Mouse (Mus musculus): Measurements from ENCODE around the gene Asxl1.
A peak's percentile ranks its signal among the peaks of the same experiment; 100 is the strongest.

Gene Asxl1

DNA sequence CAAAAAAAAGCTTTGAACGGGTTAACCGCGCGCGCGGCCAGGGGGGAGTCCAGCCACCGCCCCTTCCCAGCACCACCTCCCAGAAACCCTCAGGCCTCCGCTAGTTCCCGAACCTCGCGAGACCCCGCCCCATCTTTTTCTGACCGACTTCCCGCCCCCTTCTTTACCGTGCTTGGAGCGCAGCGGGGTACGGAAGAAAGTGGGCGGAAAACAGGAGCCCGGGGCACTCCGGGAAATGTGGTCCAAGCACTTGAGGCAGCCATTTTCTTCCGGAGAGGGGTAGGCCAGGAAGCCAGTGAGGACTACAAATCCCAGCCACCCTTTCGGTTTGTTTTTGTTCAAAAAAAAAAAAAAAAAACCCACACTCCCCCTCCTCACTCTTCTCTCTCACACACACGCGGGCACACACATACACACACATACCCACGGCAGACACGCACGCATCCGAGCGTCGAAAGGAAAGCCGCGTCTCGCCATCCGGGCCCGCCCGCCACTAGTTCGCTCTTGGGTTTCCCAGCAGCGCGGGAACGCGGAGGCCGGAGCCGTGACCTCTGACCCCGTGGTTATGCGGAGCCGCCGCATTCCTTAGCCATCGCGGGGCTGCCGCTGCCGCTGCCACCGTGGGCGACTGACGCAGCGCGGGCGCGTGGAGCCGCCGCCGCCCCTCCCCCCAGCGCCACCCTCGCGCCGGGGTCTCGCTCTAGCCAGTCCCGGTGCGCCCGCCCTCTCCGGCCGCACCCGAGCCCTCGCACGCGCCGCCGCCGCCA is at the start of gene Asxl1:
TSS of gene Asxl1 (plus strand) at position 376 of the 767 bp plus-strand sequence.
- DNase-seq = peak; percentile 98

- no peak for DNase-seq
Observed at GRCm38 (mm10) chr2:153297771-153298170, 47.9 kb upstream of the Asxl1 start.

DNA sequence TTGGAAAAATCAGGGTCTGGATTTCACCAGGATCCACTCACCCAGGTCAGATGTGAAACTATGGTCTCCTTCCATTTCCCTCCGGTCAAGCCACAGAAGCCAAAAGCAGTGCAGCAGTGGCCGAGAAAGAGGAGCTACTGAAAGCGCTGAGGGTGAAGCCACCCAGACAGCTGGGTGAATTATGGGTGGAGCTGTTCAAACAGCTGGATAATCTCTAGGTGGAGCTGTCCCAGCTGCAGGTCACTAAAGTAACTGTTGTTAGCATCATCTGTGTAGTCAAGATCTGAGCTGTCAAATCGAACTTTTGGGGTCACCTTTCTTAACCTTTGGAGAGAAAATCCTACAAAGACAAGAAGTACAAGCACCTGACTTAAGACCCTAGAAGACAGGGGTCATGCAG is 47.2 kb upstream of the Asxl1 start:
- peak; percentile 34 for DNase-seq

DNA sequence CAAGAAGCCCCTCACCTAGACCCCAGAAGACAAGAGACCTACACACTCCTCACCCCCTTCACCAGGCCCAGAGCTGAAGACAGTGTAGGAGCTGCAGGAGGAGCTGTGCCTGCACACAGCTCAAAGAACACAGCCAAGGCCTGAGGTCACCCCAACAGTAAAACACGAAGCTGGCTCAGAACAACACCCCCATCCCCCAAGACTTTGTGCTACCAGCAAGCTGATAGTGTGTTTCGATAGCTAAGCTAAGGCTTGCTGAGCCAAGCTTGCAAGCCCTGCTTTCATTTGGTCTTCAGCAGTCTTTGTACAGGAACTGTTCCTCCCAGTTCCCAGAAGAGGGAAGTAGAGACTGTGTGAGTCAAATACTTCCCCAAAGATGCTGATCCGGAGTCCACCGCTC is 46.8 kb upstream of the Asxl1 start:
- DNase-seq = peak; percentile 63

GRCm38 (mm10) chr2:153301123-153301522 is 44.5 kb upstream of the Asxl1 start:
- no peak for DNase-seq

- no peak for DNase-seq
Observed at GRCm38 (mm10) chr2:153305240-153305639, 40.4 kb upstream of the Asxl1 start.

DNA sequence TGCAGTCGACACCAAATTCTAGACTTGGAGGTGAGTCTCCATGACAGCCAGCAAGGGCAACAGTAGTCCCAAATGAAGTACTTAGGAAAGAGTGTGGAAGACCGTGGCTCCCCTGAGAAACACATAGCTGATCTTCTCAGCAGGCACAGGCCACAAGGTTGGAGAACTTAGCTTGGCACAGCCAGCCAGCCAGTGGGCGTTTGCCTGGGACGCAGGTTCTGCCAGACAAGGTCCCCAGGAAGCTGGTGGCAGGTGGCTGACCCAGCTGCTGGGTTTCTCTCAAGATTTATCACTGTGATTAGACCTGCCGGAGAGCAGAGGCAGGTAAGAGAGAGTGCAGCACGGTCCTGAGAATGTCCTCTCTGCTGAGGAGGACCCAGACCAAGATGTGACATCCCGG is 37.0 kb upstream of the Asxl1 start:
- DNase-seq = no peak

GRCm38 (mm10) chr2:153309106-153309505 is 36.5 kb upstream of the Asxl1 start:
- DNase-seq = no peak

DNA sequence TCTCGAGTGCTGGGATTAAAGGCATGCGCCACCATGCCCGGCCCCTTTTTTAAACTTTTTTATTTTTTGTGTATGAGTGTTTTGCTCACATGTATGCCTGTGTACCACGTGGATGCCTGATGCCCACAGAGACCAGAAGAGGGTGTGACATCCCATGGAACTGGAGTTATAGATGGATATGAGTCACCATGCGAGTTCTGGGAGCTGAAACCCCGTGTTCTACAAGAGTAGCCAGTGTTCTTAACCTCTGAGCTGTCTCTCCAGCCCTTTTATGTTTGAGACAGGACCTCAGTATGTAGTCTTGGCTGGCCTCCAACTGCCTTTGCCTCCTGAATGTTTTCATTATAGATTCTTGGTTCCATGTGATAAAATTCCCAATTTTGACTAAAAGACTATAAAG is 35.4 kb upstream of the Asxl1 start:
- DNase-seq = no peak

- no peak for DNase-seq
Observed at GRCm38 (mm10) chr2:153312884-153313283, 32.7 kb upstream of the Asxl1 start.

GRCm38 (mm10) chr2:153318408-153318807 is 27.2 kb upstream of the Asxl1 start:
- peak; percentile 58 for DNase-seq

- DNase-seq = peak; percentile 72
Observed at GRCm38 (mm10) chr2:153319036-153319643, 26.5 kb upstream of the Asxl1 start.

DNA sequence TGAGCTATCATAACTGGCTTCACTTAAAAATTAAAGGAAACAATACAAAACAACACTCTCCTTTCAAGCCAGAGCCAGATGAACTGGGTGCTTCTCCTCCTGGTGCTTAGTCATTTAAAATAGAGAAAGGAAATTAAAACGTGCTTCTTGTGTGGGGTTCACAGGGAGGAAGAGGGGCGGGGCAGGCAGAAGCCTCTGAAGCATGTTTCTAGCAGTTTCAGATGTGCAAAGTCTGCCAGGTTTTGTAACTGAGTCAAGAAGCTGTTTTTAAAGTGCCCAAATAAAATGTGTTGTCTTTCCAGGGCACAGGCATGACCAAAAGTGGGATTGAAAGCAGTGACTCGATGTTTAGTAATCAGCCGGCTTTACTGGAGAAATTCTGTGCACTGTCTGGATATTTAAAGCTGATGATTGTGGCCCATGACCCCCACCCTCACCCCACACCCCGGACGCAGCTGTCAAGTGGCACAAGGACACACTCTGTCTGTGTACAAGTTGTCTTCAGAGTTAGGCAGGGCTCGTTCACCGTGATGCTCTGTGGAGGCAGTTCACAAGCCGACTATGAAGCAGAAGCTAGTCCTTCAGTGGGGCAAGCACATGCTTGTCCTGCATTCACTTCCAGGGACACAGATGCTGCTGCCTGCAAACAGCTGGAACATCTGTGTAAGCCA is 19.8 kb upstream of the Asxl1 start:
- DNase-seq = no peak

GRCm38 (mm10) chr2:153332271-153332670 is 13.4 kb upstream of the Asxl1 start:
- no peak for DNase-seq

- peak; percentile 63 for DNase-seq
Observed at GRCm38 (mm10) chr2:153332981-153333380, 12.6 kb upstream of the Asxl1 start.

- DNase-seq = peak; percentile 67
Observed at GRCm38 (mm10) chr2:153333822-153334232, 11.8 kb upstream of the Asxl1 start.

DNA sequence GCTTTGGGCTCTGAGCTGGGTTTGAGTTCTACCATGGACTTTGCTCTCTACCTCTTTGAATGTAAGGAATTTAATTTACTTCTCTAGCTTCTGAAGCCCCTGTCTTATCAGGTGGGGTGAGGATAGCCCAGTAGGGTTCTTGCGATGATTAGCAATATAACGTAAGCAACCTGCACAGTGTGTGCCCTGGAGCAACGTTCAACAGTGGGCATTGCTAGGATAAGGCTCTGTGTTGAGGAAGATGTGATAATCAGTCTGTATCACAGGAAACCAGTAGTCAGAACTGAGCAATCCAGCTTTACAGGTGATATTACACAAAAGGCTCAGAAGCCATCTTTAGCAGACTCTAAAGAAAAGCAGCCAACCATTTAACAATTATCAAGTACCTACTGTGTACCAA is 11.3 kb upstream of the Asxl1 start:
- DNase-seq = no peak

DNA sequence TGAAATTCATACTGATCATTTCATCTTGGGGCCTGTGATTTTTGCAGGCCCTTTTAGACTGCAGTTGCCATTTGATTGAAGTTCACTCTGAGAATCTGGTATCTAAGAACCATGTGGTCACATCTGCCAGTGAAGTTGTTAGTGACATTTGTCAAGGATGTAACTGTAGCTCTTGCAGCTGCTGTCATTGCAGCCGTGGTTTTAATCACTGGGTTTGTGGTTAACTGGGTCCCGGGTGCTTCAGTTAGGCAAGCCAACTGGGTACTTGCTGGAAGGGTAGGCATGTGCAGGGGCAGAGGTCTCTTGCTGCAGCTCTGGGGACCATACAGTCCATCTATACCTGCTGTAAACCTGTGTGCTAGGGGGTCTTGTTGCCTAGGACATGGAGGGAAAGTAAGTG is 9.5 kb upstream of the Asxl1 start:
- no peak for DNase-seq

- DNase-seq = no peak
Observed at GRCm38 (mm10) chr2:153338361-153339350, 7.0 kb upstream of the Asxl1 start.

- no peak for DNase-seq
Observed at GRCm38 (mm10) chr2:153342166-153342565, 3.5 kb upstream of the Asxl1 start.

- peak; percentile 51 for DNase-seq
Observed at GRCm38 (mm10) chr2:153342602-153343001, 3.0 kb upstream of the Asxl1 start.

GRCm38 (mm10) chr2:153343191-153343590 is 2.4 kb upstream of the Asxl1 start:
- DNase-seq = no peak

DNA sequence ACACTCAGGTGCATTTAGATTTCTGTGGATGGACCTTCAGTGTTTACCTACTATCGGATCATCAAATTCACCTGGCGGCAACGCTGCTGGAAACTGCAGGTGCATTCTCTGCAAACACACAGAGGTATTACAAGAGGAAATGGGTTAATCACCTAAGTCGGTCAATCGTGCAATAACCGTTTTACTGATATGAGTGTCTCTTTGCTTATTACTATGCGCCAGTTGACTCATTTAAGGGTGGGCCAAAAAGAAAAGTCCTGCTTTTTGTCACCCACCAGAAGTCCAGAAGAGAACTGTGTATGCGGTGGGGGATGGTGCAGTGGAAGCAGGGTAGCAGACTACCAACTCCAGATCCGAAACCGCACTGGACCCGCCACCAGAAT is 567 bp upstream of the Asxl1 start:
- no peak for DNase-seq
